Mouse (Mus musculus) lung, postnatal 0 days (tissue): ENCODE measurements around the gene Eapp. TPM values are rescaled to one million over a fixed set of nuclear protein-coding genes. Genes with fewer than 3 reads are reported as not detected.
"Not testable (repeated sequence)": the region's sequence is repeated elsewhere in the genome, so short reads cannot be mapped to it uniquely, and the experiment has no call there.

Experiments
- ATAC-seq: fragments of 200-750 bp; cut with Nextera tagmentation; 2 replicates; pipeline ENCODE4 v1.8.0; 2017; ENCODE audit warnings: moderate library complexity
- DNase-seq: peaks from one replicate; pipeline ENCODE4 v3.0.0-alpha.2; 2016; ENCODE audit warnings: low spot score
- H3K27ac ChIP-seq: fragments of 300-500 bp; sonication (generic); 2 replicates; pipeline ENCODE4 v1.5.1; 2014; ENCODE audit warnings: antibody characterized with exemption, mild to moderate bottlenecking, low read length, mixed read lengths
- H3K27me3 ChIP-seq: fragments of 300-500 bp; sonication (generic); replicated peaks from 2 replicates; pipeline ENCODE4 v1.6.1; 2014; ENCODE audit warnings: low read length, mixed read lengths; ENCODE audit not compliant: insufficient read depth
- H3K36me3 ChIP-seq: fragments of 300-500 bp; sonication (generic); 2 replicates; pipeline ENCODE4 v1.6.1; 2014; ENCODE audit warnings: low read length, mixed read lengths; ENCODE audit not compliant: insufficient read depth
- H3K4me1 ChIP-seq: fragments of 300-500 bp; sonication (generic); 2 replicates; pipeline ENCODE4 v1.6.1; 2014; ENCODE audit warnings: antibody characterized with exemption, low read depth, low read length, mixed read lengths; ENCODE audit not compliant: insufficient read depth
- H3K4me2 ChIP-seq: fragments of 300-500 bp; sonication (generic); replicated peaks from 2 replicates; pipeline ENCODE4 v1.6.1; 2014; ENCODE audit warnings: low read depth, mild to moderate bottlenecking, low read length, moderate library complexity, mixed read lengths
- H3K4me3 ChIP-seq: fragments of 300-500 bp; sonication (generic); 2 replicates; pipeline ENCODE4 v1.5.1; 2014; ENCODE audit warnings: low read depth, low read length
- H3K9ac ChIP-seq: fragments of 300-500 bp; sonication (generic); replicated peaks from 2 replicates; pipeline ENCODE4 v1.6.1; 2014; ENCODE audit warnings: low read depth, mild to moderate bottlenecking
- H3K9me3 ChIP-seq: fragments of 300-500 bp; sonication (generic); 2 replicates; pipeline ENCODE4 v1.6.1; 2016; ENCODE audit warnings: low read length, mixed read lengths
- CTCF ChIP-seq: IDR thresholded peaks from 2 replicates; pipeline ENCODE4 v1.5.1; 2016; ENCODE audit warnings: antibody characterized with exemption, mild to moderate bottlenecking
- EP300 ChIP-seq: IDR thresholded peaks from 2 replicates; pipeline ENCODE4 v1.6.1; 2016; ENCODE audit warnings: antibody characterized with exemption, mild to moderate bottlenecking, control low read depth
- WGBS: fragments of 180-500 bp; shearing (Covaris S2); extraction: QIAGEN DNeasy Blood & Tissue Kit; methylation state at CpG from one replicate; pipeline ENCODE4 v1.1.7; 2014; 5-methylcytosine and 5-hydroxymethylcytosine counted together
- polyA plus RNA-seq: library from polyadenylated mRNA; unstranded; fragments of >200 nt; fragmentation: Nextera tagmentation; extraction: Ambion mirVana; gene quantifications from 2 replicates; pipeline ENCODE4 v1.2.1, GENCODE M21; 2015

The Eapp gene
- polyA plus RNA-seq, 1 experiment from 2014 or later: 82.5 TPM

DNA sequence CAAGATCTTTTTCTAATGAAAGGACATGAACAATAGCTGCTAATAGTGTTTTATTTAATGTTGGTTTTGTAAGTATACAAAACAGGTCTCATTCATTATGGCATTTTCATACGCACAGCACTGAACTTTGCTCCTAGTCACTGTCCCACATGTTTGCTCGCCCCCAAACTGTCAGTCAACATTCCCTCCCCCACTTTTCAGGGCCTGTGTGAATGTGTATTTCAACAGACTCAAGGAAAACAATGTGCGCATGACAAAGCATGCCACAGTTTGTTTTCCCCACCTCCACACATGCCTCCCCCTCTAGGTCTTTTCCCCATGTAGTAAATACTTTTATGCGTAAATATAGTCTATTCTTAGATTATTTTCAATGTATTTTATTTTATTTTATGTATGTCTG is 24.4 kb downstream of the Eapp start:
- no peak overlapping the region for H3K4me3 ChIP-seq
- no peak overlapping the region for H3K27ac ChIP-seq
- DNase-seq: no peak
- TF ChIP-seq CTCF (no peak), EP300 (no peak)
- H3K36me3 ChIP-seq: peaks cover 15% of the 10 kb centered on the region; the same call in 1 of the 2 replicates
- H3K4me2 ChIP-seq: no peak overlapping the region
- no peaks in the 10 kb centered on the region for H3K9me3 ChIP-seq
- H3K27me3 ChIP-seq: no peaks in the 10 kb centered on the region
- ATAC-seq: no peak
- 89% methylated on average over 4 of the region's 4 CpGs for WGBS
- no peak overlapping the region for H3K9ac ChIP-seq
- H3K4me1 ChIP-seq: no peaks in the 10 kb centered on the region

- no peak for TF ChIP-seq EP300
- Histone ChIP-seq H3K4me2 (no peak overlapping the region), H3K4me3 (no peak overlapping the region), H3K9me3 (no peaks in the 10 kb centered on the region), H3K9ac (no peak overlapping the region), H3K36me3 (peaks cover 11% of the 10 kb centered on the region; the same call in 1 of the 2 replicates), H3K4me1 (no peaks in the 10 kb centered on the region), H3K27ac (no peak overlapping the region), H3K27me3 (no peaks in the 10 kb centered on the region)
- DNase-seq (no peak), ATAC-seq (no peak)
- WGBS: 100% methylated on average over 1 of the region's 1 CpGs
These were observed 27.6 kb downstream of the Eapp start for GRCm38 (mm10) chr12:54668141-54668540.

DNA sequence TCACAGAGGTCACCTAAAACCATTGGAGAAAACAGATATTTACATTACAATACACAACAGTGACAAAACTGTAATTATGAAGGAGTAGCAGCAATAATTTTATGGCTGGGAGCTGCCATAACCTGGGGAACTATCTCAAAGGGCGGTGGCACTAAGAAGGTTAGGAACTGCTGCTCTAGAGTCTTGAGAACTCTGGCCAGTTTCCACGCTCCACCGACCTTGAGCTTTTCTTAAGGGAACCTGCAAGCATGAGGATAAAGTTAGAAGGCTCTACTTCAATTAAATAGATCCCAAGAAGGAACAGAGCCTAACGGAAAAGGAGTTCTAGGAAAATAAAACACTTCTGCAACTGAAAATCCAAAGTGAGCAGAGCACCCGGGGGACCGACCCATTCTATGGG is 30.2 kb downstream of the Eapp start:
- ATAC-seq (no peak), DNase-seq (no peak)
- Histone ChIP-seq H3K4me3 (no peak overlapping the region), H3K36me3 (no peaks in the 10 kb centered on the region), H3K27ac (no peak overlapping the region), H3K4me2 (no peak overlapping the region), H3K9ac (no peak overlapping the region), H3K9me3 (no peaks in the 10 kb centered on the region), H3K27me3 (no peaks in the 10 kb centered on the region), H3K4me1 (no peaks in the 10 kb centered on the region)
- 81% methylated on average over 6 of the region's 6 CpGs for WGBS
- TF ChIP-seq EP300: no peak
- TF ChIP-seq CTCF: no peak

GRCm38 (mm10) chr12:54661470-54661869 is 34.2 kb downstream of the Eapp start:
- DNase-seq, ATAC-seq, H3K4me3 ChIP-seq, H3K9ac ChIP-seq, H3K4me2 ChIP-seq, H3K9me3 ChIP-seq, H3K4me1 ChIP-seq, H3K27ac ChIP-seq, H3K36me3 ChIP-seq, H3K27me3 ChIP-seq: not testable (repeated sequence)
- WGBS: 67% methylated on average over 5 of the region's 5 CpGs

GRCm38 (mm10) chr12:54659901-54660300 is 35.8 kb downstream of the Eapp start:
- Histone ChIP-seq H3K4me3 (no peak overlapping the region), H3K27ac (no peak overlapping the region), H3K27me3 (no peaks in the 10 kb centered on the region), H3K9me3 (no peaks in the 10 kb centered on the region), H3K9ac (no peak overlapping the region), H3K4me1 (peaks cover 2% of the 10 kb centered on the region; the same call in 1 of the 2 replicates), H3K4me2 (no peak overlapping the region), H3K36me3 (no peaks in the 10 kb centered on the region)
- ATAC-seq (no peak), DNase-seq (no peak)
- 72% methylated on average over 3 of the region's 3 CpGs for WGBS
- no peak for TF ChIP-seq EP300
- no peak for TF ChIP-seq CTCF

GRCm38 (mm10) chr12:54658425-54659092 is 37.1 kb downstream of the Eapp start:
- DNase-seq (peak; percentile 34), ATAC-seq (no peak)
- Histone ChIP-seq H3K9me3 (no peaks in the 10 kb centered on the region), H3K36me3 (no peaks in the 10 kb centered on the region), H3K4me2 (no peak overlapping the region), H3K27me3 (no peaks in the 10 kb centered on the region), H3K27ac (no peak overlapping the region), H3K4me1 (peaks cover 3% of the 10 kb centered on the region; the same call in 1 of the 2 replicates), H3K9ac (no peak overlapping the region), H3K4me3 (no peak overlapping the region)
- 61% methylated on average over 7 of the region's 7 CpGs for WGBS
- no peak for TF ChIP-seq CTCF
- no peak for TF ChIP-seq EP300

DNA sequence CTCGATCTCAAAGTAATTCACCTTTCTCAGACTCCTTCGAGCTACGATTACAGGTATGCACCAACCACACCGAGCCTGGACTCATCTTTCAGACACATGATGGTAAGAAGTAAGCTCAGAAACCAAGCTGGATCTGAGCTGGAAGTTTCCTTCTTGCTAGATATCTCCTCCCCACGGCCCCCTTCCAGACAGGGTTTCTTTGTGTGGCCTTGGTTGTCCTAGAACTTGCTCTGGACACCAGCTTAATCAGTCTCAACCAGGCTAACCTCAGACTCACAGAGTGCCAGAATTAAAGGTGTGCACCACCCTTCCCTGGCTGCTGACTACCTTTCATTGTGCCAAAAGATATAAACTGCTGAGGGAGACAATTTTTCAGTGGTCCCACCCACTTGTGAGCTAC is 37.7 kb downstream of the Eapp start:
- H3K27ac ChIP-seq: no peak overlapping the region
- no peak for TF ChIP-seq EP300
- no peak for TF ChIP-seq CTCF

More for the DNA sequence above, 37.7 kb downstream of the Eapp start:
- no peak for ATAC-seq
- no peak for DNase-seq
- Histone ChIP-seq H3K9ac (no peak overlapping the region), H3K36me3 (no peaks in the 10 kb centered on the region), H3K27me3 (no peaks in the 10 kb centered on the region), H3K4me3 (no peak overlapping the region), H3K9me3 (no peaks in the 10 kb centered on the region), H3K4me2 (no peak overlapping the region), H3K4me1 (peaks cover 3% of the 10 kb centered on the region; the same call in 1 of the 2 replicates)
- 92% methylated on average over 5 of the region's 5 CpGs for WGBS
